Mouse (Mus musculus) neural tube, embryonic 11.5 days (tissue): Measurements from ENCODE around the gene Ing3. TPM values are rescaled to one million over a fixed set of nuclear protein-coding genes. Genes with fewer than 3 reads are reported as not detected.

ENCODE experiments used
- ATAC-seq: fragments of 200-750 bp; cut with Nextera tagmentation; 2 replicates; pipeline ENCODE4 v1.8.0; 2017; ENCODE audit warnings: moderate number of reproducible peaks, mild to moderate bottlenecking, moderate TSS enrichment, moderate library complexity; ENCODE audit not compliant: insufficient read depth, low FRiP score, low TSS enrichment
- DNase-seq: peaks from one replicate; pipeline ENCODE4 v3.0.0-alpha.2; 2015; ENCODE audit warnings: low spot score
- H3K27ac ChIP-seq: fragments of 300-500 bp; sonication (generic); 2 replicates; pipeline ENCODE4 v1.5.1; 2014; ENCODE audit warnings: low read depth, mild to moderate bottlenecking, low read length
- H3K27me3 ChIP-seq: fragments of 300-500 bp; sonication (generic); 2 replicates; pipeline ENCODE4 v1.6.1; 2014; ENCODE audit warnings: mild to moderate bottlenecking, low read length, mixed read lengths; ENCODE audit not compliant: control insufficient read depth, insufficient read depth
- H3K36me3 ChIP-seq: fragments of 300-500 bp; sonication (generic); 2 replicates; pipeline ENCODE4 v1.6.1; 2014; ENCODE audit warnings: mild to moderate bottlenecking, low read length, moderate library complexity, mixed read lengths; ENCODE audit not compliant: control insufficient read depth, insufficient read depth
- H3K4me1 ChIP-seq: fragments of 300-500 bp; sonication (generic); 2 replicates; pipeline ENCODE4 v1.6.1; 2014; ENCODE audit warnings: low read length, mixed read lengths; ENCODE audit not compliant: control insufficient read depth, insufficient read depth
- H3K4me2 ChIP-seq: fragments of 300-500 bp; sonication (generic); 2 replicates; pipeline ENCODE4 v1.6.1; 2014; ENCODE audit warnings: low read depth, mild to moderate bottlenecking, moderate library complexity
- H3K4me3 ChIP-seq: fragments of 300-500 bp; sonication (generic); 2 replicates; pipeline ENCODE4 v1.5.1; 2014; ENCODE audit warnings: low read depth, low read length
- H3K9ac ChIP-seq: fragments of 300-500 bp; sonication (generic); 2 replicates; pipeline ENCODE4 v1.6.1; 2014; ENCODE audit warnings: mild to moderate bottlenecking, low read length
- H3K9me3 ChIP-seq: fragments of 300-500 bp; sonication (generic); 2 replicates; pipeline ENCODE4 v1.6.1; 2016; ENCODE audit warnings: low read length; ENCODE audit not compliant: control insufficient read depth
- WGBS: fragments of 180-500 bp; shearing (Covaris S2); extraction: QIAGEN DNeasy Blood & Tissue Kit; methylation state at CpG from one replicate; pipeline ENCODE4 v1.1.7; 2014; 5-methylcytosine and 5-hydroxymethylcytosine counted together
- polyA plus RNA-seq: library from polyadenylated mRNA; unstranded; fragments of >200 nt; fragmentation: Nextera tagmentation; extraction: Ambion mirVana; gene quantifications from 2 replicates; pipeline ENCODE4 v1.2.1, GENCODE M21; 2014

Gene Ing3
- polyA plus RNA-seq, 1 experiment from 2014 or later = 39.2 TPM

DNA sequence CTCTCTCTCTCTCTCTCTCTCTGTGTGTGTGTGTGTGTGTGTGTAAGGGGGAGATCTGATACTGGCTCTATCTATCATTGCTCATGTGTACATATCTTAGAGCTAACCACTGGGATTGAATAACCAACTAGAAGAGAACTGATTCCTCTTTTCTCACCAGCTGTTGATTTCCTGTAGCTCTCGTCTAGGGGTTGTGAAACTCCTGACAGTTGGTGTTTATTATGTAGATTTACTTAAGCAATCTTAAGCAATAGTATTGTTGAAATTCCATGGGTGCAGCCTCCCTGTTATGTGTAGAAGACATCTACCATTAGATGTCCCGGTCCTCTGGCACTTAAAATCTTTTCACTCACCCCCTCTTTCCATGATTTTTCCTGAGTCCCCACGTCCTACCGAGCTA, 9.6 kb downstream of the Ing3 start:
- 82% methylated on average over 4 of the region's 4 CpGs for WGBS
- no peak overlapping the region for H3K9ac ChIP-seq
- DNase-seq = no peak
- no peak overlapping the region for H3K4me3 ChIP-seq
- no peak overlapping the region for H3K4me2 ChIP-seq
- no peaks in the 10 kb centered on the region for H3K4me1 ChIP-seq
- no peaks in the 10 kb centered on the region for H3K27me3 ChIP-seq
- no peaks in the 10 kb centered on the region for H3K36me3 ChIP-seq
- no peaks in the 10 kb centered on the region for H3K9me3 ChIP-seq
- ATAC-seq = no peak
- H3K27ac ChIP-seq = no peak overlapping the region

DNA sequence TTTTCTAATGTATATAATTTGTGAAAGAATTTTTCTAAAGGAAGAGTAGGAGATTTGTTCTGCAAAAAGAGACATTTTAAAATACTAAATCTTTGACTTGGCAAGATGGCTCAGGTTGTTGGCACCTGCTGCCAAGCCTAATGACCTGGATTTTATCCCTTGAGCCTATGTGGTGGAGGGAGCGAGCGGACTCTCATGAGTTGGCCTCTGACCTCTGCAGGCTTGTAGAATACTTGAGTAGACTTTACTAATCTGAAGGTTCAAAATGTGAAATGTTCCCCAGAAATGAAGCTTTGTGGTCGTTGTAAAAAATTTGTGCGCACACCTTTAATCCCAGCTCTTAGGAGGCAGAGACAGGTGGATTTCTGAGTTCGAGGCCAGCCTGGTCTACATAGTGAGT, 10.5 kb downstream of the Ing3 start:
- Histone ChIP-seq H3K4me2 (no peak overlapping the region), H3K4me1 (no peaks in the 10 kb centered on the region), H3K27ac (no peak overlapping the region), H3K27me3 (no peaks in the 10 kb centered on the region), H3K36me3 (no peaks in the 10 kb centered on the region), H3K9ac (no peak overlapping the region), H3K4me3 (no peak overlapping the region), H3K9me3 (no peaks in the 10 kb centered on the region)
- WGBS = 94% methylated on average over 5 of the region's 5 CpGs
- no peak for ATAC-seq
- DNase-seq = no peak

GRCm38 (mm10) chr6:21977532-21977931, 28.2 kb downstream of the Ing3 start:
- ATAC-seq (no peak), DNase-seq (no peak)
- 79% methylated on average over 2 of the region's 2 CpGs for WGBS
- no peak overlapping the region for H3K4me3 ChIP-seq
- no peaks in the 10 kb centered on the region for H3K9me3 ChIP-seq
- H3K9ac ChIP-seq = no peak overlapping the region
- H3K27ac ChIP-seq = no peak overlapping the region
- H3K4me2 ChIP-seq = no peak overlapping the region
- no peaks in the 10 kb centered on the region; the same call in 1 of the 2 replicates for H3K36me3 ChIP-seq
- no peaks in the 10 kb centered on the region for H3K4me1 ChIP-seq
- no peaks in the 10 kb centered on the region for H3K27me3 ChIP-seq

- H3K4me1 ChIP-seq = no peaks in the 10 kb centered on the region
- H3K27me3 ChIP-seq = 0 out of 2 replicates have a peak, but pooled peaks cover 1% of the 10 kb centered on the region
- H3K9me3 ChIP-seq = no peaks in the 10 kb centered on the region
- no peak overlapping the region for H3K4me2 ChIP-seq
- H3K27ac ChIP-seq = no peak overlapping the region
- ATAC-seq = no peak
- H3K9ac ChIP-seq = no peak overlapping the region
- WGBS = 88% methylated on average over 1 of the region's 1 CpGs
- H3K4me3 ChIP-seq = no peak overlapping the region
- no peak for DNase-seq
- no peaks in the 10 kb centered on the region for H3K36me3 ChIP-seq
These were observed 31.7 kb downstream of the Ing3 start for GRCm38 (mm10) chr6:21981114-21981513.

DNA sequence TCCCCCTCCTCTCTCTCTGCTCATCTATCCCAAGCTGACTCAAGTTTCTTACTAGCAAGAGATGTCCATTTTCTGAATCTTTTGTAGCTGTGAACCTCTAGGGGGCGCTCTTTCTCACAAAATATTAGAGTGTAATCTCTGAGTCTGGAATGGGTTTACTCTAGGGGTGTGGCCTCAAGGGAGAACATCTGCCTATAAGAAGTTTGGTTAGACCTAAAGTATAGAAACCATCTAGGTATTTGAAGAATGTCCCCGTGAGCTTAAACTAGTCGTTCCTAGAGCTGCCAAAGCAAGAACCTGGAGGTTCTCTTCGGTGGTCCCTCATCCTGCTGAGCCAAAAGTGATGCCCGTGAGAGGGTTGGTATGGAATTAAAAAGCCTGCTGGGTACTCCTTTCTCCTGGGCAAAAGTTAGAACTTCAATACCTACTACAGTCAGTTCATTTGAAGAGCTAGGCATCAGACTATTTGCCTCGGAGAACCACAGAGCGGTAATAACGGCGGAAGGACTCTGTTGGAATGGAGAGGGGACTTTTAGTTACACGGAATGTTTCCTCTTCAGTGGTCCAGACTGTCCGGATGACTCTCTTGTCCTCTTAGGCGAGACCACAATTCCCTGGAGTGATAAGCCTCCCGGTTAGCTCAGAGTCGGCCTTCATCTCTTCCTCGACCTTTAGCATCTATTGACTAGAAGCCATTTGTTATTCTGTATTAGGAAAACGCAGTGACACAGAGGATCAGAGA, 35.8 kb downstream of the Ing3 start:
- H3K4me3 ChIP-seq = peak overlapping the region; percentile 41
- peak overlapping the region; percentile 47; the same call in 1 of the 2 replicates for H3K9ac ChIP-seq
- H3K36me3 ChIP-seq = no peaks in the 10 kb centered on the region
- peak; percentile 59 for ATAC-seq
- H3K27ac ChIP-seq = no peak overlapping the region
- H3K4me2 ChIP-seq = peak overlapping the region; percentile 61
- 8% methylated on average over 16 of the region's 16 CpGs for WGBS
- peaks cover 15% of the 10 kb centered on the region for H3K27me3 ChIP-seq
- no peaks in the 10 kb centered on the region; the same call in 1 of the 2 replicates for H3K4me1 ChIP-seq
- H3K9me3 ChIP-seq = no peaks in the 10 kb centered on the region
- DNase-seq = peak; percentile 80

GRCm38 (mm10) chr6:21985732-21986540, 36.6 kb downstream of the Ing3 start, which contains the start of gene Cped1:
Cped1 (plus strand) TSS chr6:21985916.
- Histone ChIP-seq H3K4me1 (no peaks in the 10 kb centered on the region; the same call in 1 of the 2 replicates), H3K4me2 (peak within 1 kb of the TSS; percentile 61), H3K36me3 (no peaks in the 10 kb centered on the region), H3K9me3 (no peaks in the 10 kb centered on the region), H3K27ac (no peak within 1 kb of the TSS), H3K27me3 (peaks cover 15% of the 10 kb centered on the region), H3K4me3 (peak within 1 kb of the TSS; percentile 41), H3K9ac (peak within 1 kb of the TSS; percentile 47)
- WGBS = under 1% methylated on average over 38 of the region's 38 CpGs
- peak; percentile 73 for DNase-seq
- ATAC-seq = peak; percentile 76

DNA sequence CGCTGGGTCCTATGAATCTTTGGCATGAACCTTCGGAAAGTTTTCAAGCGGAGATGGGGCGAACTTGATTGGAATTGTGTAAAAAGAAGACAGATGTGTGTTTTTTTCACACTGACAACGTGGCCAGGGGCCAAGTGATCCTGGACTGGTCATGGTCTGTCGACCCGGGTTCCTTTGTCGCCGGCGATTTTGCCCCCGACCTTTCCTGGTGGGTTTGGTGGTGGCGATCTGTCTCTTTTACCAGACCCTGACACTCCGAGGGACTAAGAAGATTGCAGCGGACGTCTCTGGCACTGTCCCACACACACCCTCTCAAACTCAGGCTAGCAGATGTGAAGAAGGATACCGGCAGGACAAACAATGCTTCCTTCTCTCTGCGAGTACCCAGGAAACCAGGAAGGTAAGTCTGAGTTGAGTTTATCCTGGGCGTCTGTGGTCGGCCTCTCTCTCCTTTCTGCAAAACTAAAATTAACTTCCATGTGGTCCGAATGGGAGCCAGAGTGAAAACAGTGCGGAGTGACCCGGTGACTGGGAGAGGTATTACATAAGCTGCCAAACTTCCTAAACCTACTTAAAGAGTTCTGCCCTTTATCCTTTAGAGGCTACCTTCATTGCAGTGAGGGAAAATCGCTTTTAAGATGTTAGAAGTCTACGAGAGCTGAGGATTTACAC, 37.4 kb downstream of the Ing3 start:
- H3K4me3 ChIP-seq = peak overlapping the region; percentile 41
- H3K4me2 ChIP-seq = peak overlapping the region; percentile 61
- ATAC-seq (no peak), DNase-seq (peak; percentile 26)
- H3K4me1 ChIP-seq = no peaks in the 10 kb centered on the region; the same call in 1 of the 2 replicates
- no peaks in the 10 kb centered on the region for H3K9me3 ChIP-seq
- H3K27ac ChIP-seq = no peak overlapping the region
- no peaks in the 10 kb centered on the region for H3K36me3 ChIP-seq
- H3K9ac ChIP-seq = peak overlapping the region; percentile 44; the same call in 1 of the 2 replicates
- H3K27me3 ChIP-seq = peaks cover 15% of the 10 kb centered on the region
- 8% methylated on average over 24 of the region's 24 CpGs for WGBS

DNA sequence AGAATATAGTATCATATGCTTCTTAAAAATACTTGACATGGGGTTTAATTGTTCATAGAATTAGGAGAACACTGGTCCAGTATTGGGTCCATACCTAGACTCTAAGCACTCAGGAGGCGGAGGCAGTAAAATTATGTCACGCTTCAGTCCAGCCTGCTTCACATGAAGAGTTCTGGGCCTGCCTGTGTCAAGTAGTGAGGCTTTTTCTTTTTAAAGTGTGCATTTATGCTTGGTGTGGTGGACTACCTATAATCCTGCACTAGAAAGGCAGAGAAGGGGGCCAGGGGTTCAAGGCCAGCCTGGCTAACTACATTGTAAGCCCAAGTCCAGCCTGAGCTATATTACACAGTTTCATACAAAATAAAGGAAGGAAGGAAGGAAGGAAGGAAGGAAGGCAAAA, 38.2 kb downstream of the Ing3 start:
- H3K36me3 ChIP-seq = no peaks in the 10 kb centered on the region
- H3K9ac ChIP-seq = no peak overlapping the region
- H3K27ac ChIP-seq = no peak overlapping the region
- peak overlapping the region; percentile 9; the same call in 1 of the 2 replicates for H3K4me2 ChIP-seq
- H3K4me1 ChIP-seq = no peaks in the 10 kb centered on the region; the same call in 1 of the 2 replicates
- 83% methylated on average over 2 of the region's 2 CpGs for WGBS
- no peak for ATAC-seq
- no peak overlapping the region for H3K4me3 ChIP-seq
- H3K9me3 ChIP-seq = no peaks in the 10 kb centered on the region
- DNase-seq = no peak
- H3K27me3 ChIP-seq = peaks cover 15% of the 10 kb centered on the region
